ENCODE assay signal across 10 mouse cellular contexts in genomic region chr2:73080084-73080483, GRCm38 (mm10).
DNase-seq lines count a peak whose midpoint lies in the region; ATAC-seq and TF ChIP-seq lines count a peak whose summit lies in the region.
"Had no signal": no experiment of that assay in that cellular context is flagged by ENCODE, and none has a peak within 500 bp of the region (broad histone marks: within the 10 kb centered on the region; RNA-seq: fewer than 3 reads in every experiment).

No protein-coding gene starts in this region.

- H3K27ac ChIP-seq in liver, postnatal 0 days (ENCODE audit: low read depth), result no peak overlapping the region
- H3K27ac ChIP-seq in liver, embryonic 12.5 days, result no peak overlapping the region

- no peak for TF ChIP-seq EP300 in liver, postnatal 0 days (IDR thresholded peaks at IDR 0.05; ENCODE audit: low read depth)

- TF ChIP-seq CTCF in liver, postnatal 0 days (IDR thresholded peaks at IDR 0.05; ENCODE audit: low read depth), result peak; percentile 58

- DNase-seq in liver, postnatal 0 days, result no peak
- DNase-seq in A20 (ENCODE audit: low read depth, low spot score) (peak; percentile 39), ES-CJ7 (ENCODE audit: low read depth, low spot score) (peak; percentile 68)
- DNase-seq in cerebellum, adult 8-10 months, result no peak
- DNase-seq: left cerebral cortex, postnatal 4 days; right cerebral cortex, adult 18-20 months had no signal

- no peak overlapping the region for H3K4me2 ChIP-seq in liver, postnatal 0 days (ENCODE audit: low read depth, low read length)
- no peak overlapping the region for H3K4me2 ChIP-seq in liver, embryonic 12.5 days

- no peaks in the 10 kb centered on the region for H3K36me3 ChIP-seq in liver, postnatal 0 days (replicated peaks; ENCODE audit: insufficient read depth, low read length)
- H3K36me3 ChIP-seq in liver, embryonic 12.5 days, result no peaks in the 10 kb centered on the region

- no peak overlapping the region for H3K9ac ChIP-seq in liver, postnatal 0 days (replicated peaks)
- no peak overlapping the region for H3K9ac ChIP-seq in liver, embryonic 12.5 days

- H3K4me3 ChIP-seq in liver, postnatal 0 days (ENCODE audit: low read depth, low read length), result no peak overlapping the region
- H3K4me3 ChIP-seq in liver, embryonic 12.5 days, result no peak overlapping the region

- WGBS in liver, postnatal 0 days (ENCODE audit: insufficient replicate concordance), result no CpG with 5 or more reads among the region's 2 CpGs
- WGBS in liver, embryonic 12.5 days (ENCODE audit: insufficient replicate concordance), result no CpG with 5 or more reads among the region's 2 CpGs

- H3K4me1 ChIP-seq in liver, postnatal 0 days (ENCODE audit: insufficient read depth), result no peaks in the 10 kb centered on the region
- H3K4me1 ChIP-seq in liver, embryonic 12.5 days, result 0 out of 2 replicates have a peak, but pooled peaks cover 6% of the 10 kb centered on the region

- 0 out of 2 replicates have a peak, but pooled peaks cover 2% of the 10 kb centered on the region for H3K27me3 ChIP-seq in liver, postnatal 0 days (ENCODE audit: insufficient read depth, low read length)
- peaks cover 24% of the 10 kb centered on the region for H3K27me3 ChIP-seq in liver, embryonic 12.5 days (replicated peaks)

- ATAC-seq in liver, postnatal 0 days, result no peak
- ATAC-seq in liver, embryonic 12.5 days, result no peak
- ATAC-seq in granulocyte monocyte progenitor cell, adult 5-6 weeks (replicated peaks; ENCODE audit: poor library complexity, severe bottlenecking), result peak; percentile 75
- no peak for ATAC-seq in cerebellum, adult (ENCODE audit: insufficient number of reproducible peaks, low FRiP score, low TSS enrichment)
- ATAC-seq: intestine, embryonic 16.5 days had no signal

- peaks cover 3% of the 10 kb centered on the region; the same call in 1 of the 2 replicates for H3K9me3 ChIP-seq in liver, postnatal 0 days (ENCODE audit: low read length)
- H3K9me3 ChIP-seq in liver, embryonic 12.5 days (replicated peaks), result peaks cover 6% of the 10 kb centered on the region; the same call in 1 of the 2 replicates

Comparison
In these comparisons a context has a peak if more than half of its experiments do, and no peak if none do; other contexts are left out.
1. DNase-seq: peak in A20 (single experiment) and ES-CJ7 (single experiment); none in liver, postnatal 0 days (single experiment) and cerebellum, adult 8-10 months (single experiment).